Mouse (Mus musculus) regulatory T cell (primary cell): ENCODE data around the gene Dnajc4.

Source experiments
- in situ Hi-C: fragments of 300-600 bp; cut with MboI, MseI; formaldehyde crosslinking; loops from one replicate; pipeline ENCODE4 v1.15.1; 2025; ENCODE audit warnings: high pct_unique_total_duplicates

Dnajc4 gene

GRCm38 (mm10) chr19:6977759-6978638 lies 14.4 kb downstream of the Dnajc4 start:
- in situ Hi-C loops, result loop anchor here (10.0 kb wide), 1 partner anchor 903 kb away; the partner anchor contains the start of gene Vps51

DNA sequence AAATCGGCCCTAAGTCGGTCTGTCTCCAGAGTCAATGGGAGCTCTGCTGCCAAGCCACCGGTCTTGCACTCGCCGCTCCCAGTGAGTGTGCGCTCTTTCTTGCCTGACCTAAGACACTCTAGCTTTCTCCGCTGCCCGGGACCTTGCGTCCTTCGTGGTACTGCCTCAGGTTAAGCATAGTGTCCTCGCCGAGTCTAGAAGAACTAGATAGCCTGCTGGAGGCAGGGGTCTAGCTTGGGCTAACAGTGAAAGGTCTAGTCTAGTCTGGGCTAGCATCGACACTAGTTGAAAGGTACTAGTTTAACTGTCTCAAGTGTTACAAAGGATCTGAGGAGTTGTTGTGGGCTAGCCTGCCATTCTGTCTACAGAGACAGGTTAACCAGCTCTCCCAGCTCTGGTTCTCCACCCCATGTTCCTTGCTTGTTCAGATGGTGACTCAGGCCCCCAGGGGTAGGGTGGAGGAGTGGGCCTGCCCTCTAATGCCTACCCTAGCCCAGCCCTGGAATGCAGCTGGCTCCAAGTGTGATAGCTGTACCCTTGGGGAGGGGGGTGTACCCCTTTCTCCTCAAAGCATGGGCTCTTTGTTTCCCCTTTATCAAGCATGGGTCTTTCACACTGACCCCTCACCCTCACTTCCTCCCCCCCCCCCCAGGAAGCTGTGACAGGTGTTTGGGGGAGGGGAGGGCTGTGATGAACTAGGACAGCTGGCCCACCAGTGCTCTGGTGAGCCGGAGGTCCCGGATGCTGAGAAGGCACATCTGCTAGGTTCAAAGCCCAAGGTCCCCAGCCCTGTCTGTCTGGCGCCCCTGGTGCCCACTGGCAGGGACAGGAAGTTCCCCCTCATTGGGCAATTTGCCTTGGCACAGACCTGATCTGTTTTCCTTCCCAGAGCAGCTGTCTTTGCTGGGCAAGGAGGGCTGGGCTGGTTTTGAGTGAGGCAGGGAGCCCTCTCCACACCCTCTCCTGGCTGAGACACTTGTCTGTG lies 16.5 kb downstream of the Dnajc4 start, which contains the start of gene Plcb3:
Plcb3 (minus strand) TSS at position 934 of the 985 bp plus-strand sequence.
- in situ Hi-C loops, result loop anchor here (10.0 kb wide), 1 partner anchor 901 kb away; the partner anchor contains the start of gene Vps51

- in situ Hi-C loops, result loop anchor here (10.0 kb wide), 1 partner anchor 900 kb away; the partner anchor contains the start of gene Vps51
Observed at GRCm38 (mm10) chr19:6974211-6975205, 17.9 kb downstream of the Dnajc4 start, which contains the start of gene Ppp1r14b. Gene Ppp1r14b, plus strand, starts transcription at chr19:6974968.

- in situ Hi-C loops, result loop anchor here (10.0 kb wide), 1 partner anchor 899 kb away; the partner anchor contains the start of gene Vps51
Observed at GRCm38 (mm10) chr19:6973581-6974190, 18.7 kb downstream of the Dnajc4 start.

DNA sequence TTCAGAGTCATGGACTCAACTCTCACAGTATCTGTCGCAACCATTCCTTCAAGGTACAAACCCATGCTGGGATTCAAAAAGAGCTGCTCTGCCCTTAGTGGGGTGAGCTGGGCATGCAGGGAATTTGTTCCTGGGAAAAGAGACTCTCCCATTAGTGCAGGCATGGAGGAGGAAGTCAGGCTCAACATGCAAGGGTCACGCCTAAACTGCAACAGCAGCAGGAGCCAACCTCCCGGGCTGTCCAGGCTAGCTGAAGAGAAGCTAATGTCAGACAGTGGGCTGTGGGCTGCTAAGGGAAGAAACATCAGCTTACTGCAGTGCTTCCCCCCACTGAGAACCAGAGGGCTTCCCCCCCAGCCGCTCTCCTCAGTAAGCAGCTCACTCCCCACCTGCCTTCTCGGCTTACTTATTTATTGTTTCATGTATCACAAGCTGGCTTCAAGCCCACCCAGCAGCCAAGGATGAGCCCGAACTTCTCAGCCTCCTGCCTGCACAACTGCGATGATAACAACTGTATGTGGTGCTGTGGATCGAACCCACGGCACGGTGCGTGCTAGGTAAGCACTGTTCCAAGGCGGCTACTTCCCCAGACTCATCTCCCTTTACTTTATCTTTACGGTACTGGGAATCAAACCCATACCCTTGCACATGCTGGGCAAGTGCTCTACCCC lies 20.0 kb downstream of the Dnajc4 start:
- in situ Hi-C loops, result loop anchor here (10.0 kb wide), 1 partner anchor 898 kb away; the partner anchor contains the start of gene Vps51

- in situ Hi-C loops, result loop anchor here (10.0 kb wide), 1 partner anchor 897 kb away; the partner anchor contains the start of gene Vps51
Observed at GRCm38 (mm10) chr19:6971644-6972043, 20.7 kb downstream of the Dnajc4 start.

GRCm38 (mm10) chr19:6970460-6971085 lies 21.8 kb downstream of the Dnajc4 start:
- in situ Hi-C loops, result loop anchor here (10.0 kb wide), 1 partner anchor 896 kb away; the partner anchor contains the start of gene Vps51

GRCm38 (mm10) chr19:6969665-6970381 lies 22.5 kb downstream of the Dnajc4 start:
- in situ Hi-C loops, result loop anchor here (10.0 kb wide), 1 partner anchor 895 kb away; the partner anchor contains the start of gene Vps51

- in situ Hi-C loops, result no loop called here
Observed at GRCm38 (mm10) chr19:6969291-6969664, 23.1 kb downstream of the Dnajc4 start.

- in situ Hi-C loops, result no loop called here
Observed at GRCm38 (mm10) chr19:6968491-6969271, 23.7 kb downstream of the Dnajc4 start.

DNA sequence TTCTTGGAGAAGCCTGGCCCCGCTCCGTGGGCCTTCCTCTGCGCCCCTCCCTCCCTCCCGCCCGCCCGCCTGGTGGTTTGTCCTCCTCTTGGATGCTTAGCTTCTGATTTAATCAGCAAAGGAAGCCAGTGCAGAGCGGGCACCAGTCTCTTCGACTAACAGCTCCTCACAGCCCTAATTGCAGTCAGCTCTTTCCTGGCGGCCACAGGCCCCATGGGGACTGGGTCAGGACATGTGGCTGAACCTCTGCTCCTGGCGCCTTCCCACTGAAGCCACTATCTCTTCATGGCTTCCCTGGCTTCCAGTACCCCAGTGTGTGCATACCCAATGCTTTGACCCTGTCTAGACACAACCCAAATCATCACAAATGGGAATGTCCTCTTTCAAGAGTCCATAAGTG lies 35.9 kb downstream of the Dnajc4 start:
- in situ Hi-C loops, result loop anchor here (10.0 kb wide), 1 partner anchor 1312 kb away; no protein-coding TSS in a partner anchor

DNA sequence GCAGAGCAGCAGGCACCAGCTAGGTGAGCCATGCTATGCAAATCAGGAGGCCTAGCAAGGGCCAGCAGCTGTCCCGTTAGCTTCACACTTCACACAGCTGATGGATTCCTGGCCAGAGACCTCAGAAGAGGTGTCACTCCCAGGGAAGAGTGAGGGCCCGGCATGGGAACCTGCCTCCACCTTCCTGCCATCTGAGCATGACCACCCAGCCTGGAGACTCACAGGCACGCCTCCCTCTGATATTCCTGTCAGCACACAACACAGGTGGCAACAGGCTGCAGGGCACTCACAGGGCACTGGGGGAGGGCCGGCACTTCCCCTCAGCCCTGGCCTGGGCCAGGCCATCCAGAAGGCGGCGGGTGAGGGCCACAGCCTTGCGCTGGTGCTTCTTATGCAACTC lies 36.9 kb downstream of the Dnajc4 start:
- in situ Hi-C loops, result loop anchor here (10.0 kb wide), 1 partner anchor 1311 kb away; no protein-coding TSS in a partner anchor

DNA sequence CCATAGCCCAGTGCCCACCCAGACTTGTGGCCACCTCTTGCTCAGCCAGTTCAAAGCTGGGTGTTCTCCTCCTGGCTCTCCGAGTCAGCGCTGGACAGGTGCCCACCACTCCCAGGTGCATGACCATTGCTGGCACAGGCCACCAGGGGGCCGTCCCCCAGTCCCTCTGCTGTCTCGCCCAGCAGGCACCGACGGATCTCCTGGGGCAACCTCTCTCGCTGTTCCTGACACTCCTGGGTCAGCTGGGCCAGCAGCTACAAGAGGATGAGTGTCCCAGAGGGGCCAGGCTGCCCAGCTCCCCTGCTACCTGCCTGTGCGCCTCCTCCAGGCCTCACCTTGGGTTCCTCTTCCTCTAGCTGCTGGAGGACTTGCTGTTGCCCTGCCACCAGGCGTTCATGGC lies 38.3 kb downstream of the Dnajc4 start:
- in situ Hi-C loops, result loop anchor here (10.0 kb wide), 1 partner anchor 1309 kb away; no protein-coding TSS in a partner anchor

DNA sequence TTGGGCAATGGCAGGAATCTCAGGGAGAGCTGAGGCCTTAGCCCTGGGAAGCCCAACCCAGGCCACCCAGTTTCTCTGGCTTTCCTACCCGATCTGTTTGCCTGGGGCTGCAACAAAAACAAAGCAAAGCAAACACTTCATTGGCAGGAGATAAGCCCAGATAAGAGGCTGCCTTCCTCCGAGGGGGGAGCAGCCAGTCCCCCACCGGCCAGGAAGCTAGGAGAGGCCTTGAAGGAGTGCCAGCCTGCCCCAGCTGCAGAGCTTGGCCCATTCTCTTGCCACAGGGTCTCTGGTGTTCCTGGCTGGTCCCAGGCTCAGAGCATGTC lies 39.7 kb downstream of the Dnajc4 start:
- in situ Hi-C loops, result loop anchor here (10.0 kb wide), 1 partner anchor 1308 kb away; no protein-coding TSS in a partner anchor

GRCm38 (mm10) chr19:6951994-6952711 lies 40.2 kb downstream of the Dnajc4 start:
- in situ Hi-C loops, result loop anchor here (10.0 kb wide), 1 partner anchor 1307 kb away; no protein-coding TSS in a partner anchor

DNA sequence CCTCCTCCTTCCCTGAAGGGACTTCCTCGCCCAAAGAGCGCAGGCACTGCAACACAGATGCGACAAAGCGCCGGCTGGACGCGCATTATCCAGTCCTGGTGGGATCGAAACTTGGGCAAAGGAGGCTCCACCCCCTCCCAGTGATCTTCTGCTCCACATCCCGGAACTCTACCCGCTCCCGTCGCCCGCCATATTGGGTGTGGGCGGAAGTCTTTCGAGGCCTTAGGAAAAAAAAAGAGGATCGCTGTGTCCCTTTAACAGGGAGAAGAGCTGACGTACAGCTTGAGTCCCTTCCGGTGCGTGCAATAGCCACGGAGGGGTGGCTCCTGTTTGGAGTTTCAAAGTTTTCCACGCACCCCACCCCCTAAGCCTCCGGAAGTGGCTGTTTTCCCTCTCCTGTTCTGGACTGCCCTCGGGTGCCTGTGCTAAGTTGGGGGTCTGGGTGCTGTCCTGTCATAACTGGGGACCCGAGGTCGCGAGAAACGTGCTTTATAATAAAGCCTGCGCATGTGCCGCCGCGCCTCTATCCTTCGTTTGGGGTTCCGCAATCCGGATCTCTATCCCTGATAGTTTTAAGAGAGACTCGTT lies 40.9 kb downstream of the Dnajc4 start:
- in situ Hi-C loops, result loop anchor here (10.0 kb wide), 1 partner anchor 1307 kb away; no protein-coding TSS in a partner anchor
